Mouse (Mus musculus) midbrain, postnatal 0 days (tissue): Measurements from ENCODE around the gene Gprc5c. TPM values are rescaled to one million over a fixed set of nuclear protein-coding genes. Genes with fewer than 3 reads are reported as not detected.

Experiments
- ATAC-seq: fragments of 200-750 bp; cut with Nextera tagmentation; 2 replicates; pipeline ENCODE4 v1.8.0; 2017; ENCODE audit warnings: moderate number of reproducible peaks, mild to moderate bottlenecking, moderate TSS enrichment, moderate library complexity; ENCODE audit not compliant: low FRiP score
- DNase-seq: peaks from one replicate; pipeline ENCODE4 v3.0.0-alpha.2; 2015; ENCODE audit warnings: low spot score
- H3K27ac ChIP-seq: fragments of 300-500 bp; sonication (generic); 2 replicates; pipeline ENCODE4 v1.5.1; 2014; ENCODE audit warnings: low read depth, mild to moderate bottlenecking, low read length, mixed read lengths
- H3K27me3 ChIP-seq: fragments of 300-500 bp; sonication (generic); 2 replicates; pipeline ENCODE4 v1.6.1; 2014; ENCODE audit warnings: low read length, control low read depth, mixed read lengths; ENCODE audit not compliant: insufficient read depth
- H3K36me3 ChIP-seq: fragments of 300-500 bp; sonication (generic); 2 replicates; pipeline ENCODE4 v1.6.1; 2014; ENCODE audit warnings: low read length, control low read depth, mixed read lengths; ENCODE audit not compliant: insufficient read depth
- H3K4me1 ChIP-seq: fragments of 300-500 bp; sonication (generic); 2 replicates; pipeline ENCODE4 v1.6.1; 2014; ENCODE audit warnings: mild to moderate bottlenecking, control low read depth, antibody characterized with exemption, low read length, mixed read lengths; ENCODE audit not compliant: insufficient read depth
- H3K4me2 ChIP-seq: fragments of 300-500 bp; sonication (generic); 2 replicates; pipeline ENCODE4 v1.6.1; 2014; ENCODE audit warnings: low read depth, mild to moderate bottlenecking, low read length, mixed read lengths; ENCODE audit not compliant: poor library complexity, severe bottlenecking
- H3K4me3 ChIP-seq: fragments of 300-500 bp; sonication (generic); 2 replicates; pipeline ENCODE4 v1.5.1; 2014; ENCODE audit warnings: low read depth, mild to moderate bottlenecking, low read length, moderate library complexity
- H3K9ac ChIP-seq: fragments of 300-500 bp; sonication (generic); replicated peaks from 2 replicates; pipeline ENCODE4 v1.6.1; 2014; ENCODE audit warnings: mild to moderate bottlenecking, low read length, moderate library complexity, mixed read lengths; ENCODE audit not compliant: poor library complexity, severe bottlenecking
- H3K9me3 ChIP-seq: fragments of 300-500 bp; sonication (generic); 2 replicates; pipeline ENCODE4 v1.6.1; 2016; ENCODE audit warnings: low read length, control low read depth
- CTCF ChIP-seq: IDR thresholded peaks from 2 replicates; pipeline ENCODE4 v1.5.1; 2016; ENCODE audit warnings: antibody characterized with exemption, mild to moderate bottlenecking
- WGBS: fragments of 180-500 bp; shearing (Covaris S2); extraction: QIAGEN DNeasy Blood & Tissue Kit; methylation state at CpG from one replicate; pipeline ENCODE4 v1.1.7; 2014; 5-methylcytosine and 5-hydroxymethylcytosine counted together
- polyA plus RNA-seq: library from polyadenylated mRNA; unstranded; fragments of >200 nt; fragmentation: Nextera tagmentation; extraction: Ambion mirVana; gene quantifications from 2 replicates; pipeline ENCODE4 v1.2.1, GENCODE M21; 2015
- total RNA-seq: library from RNA; depleted of rRNA; stranded (reverse); fragments of >200 nt; gene quantifications from 2 replicates; pipeline ENCODE4 v1.2.3, GENCODE M21; 2014

The Gprc5c gene
- total and polyA plus RNA-seq, 2 experiments from 2014 or later: 5.7 to 12.8 TPM

GRCm38 (mm10) chr11:114818185-114818584 lies 32.8 kb upstream of the Gprc5c start:
- Histone ChIP-seq H3K9me3 (no peaks in the 10 kb centered on the region), H3K27me3 (no peaks in the 10 kb centered on the region), H3K9ac (no peak overlapping the region), H3K4me3 (no peak overlapping the region), H3K4me2 (no peak overlapping the region), H3K4me1 (no peaks in the 10 kb centered on the region), H3K36me3 (no peaks in the 10 kb centered on the region), H3K27ac (no peak overlapping the region)
- DNase-seq: no peak
- no peak for ATAC-seq
- 96% methylated on average over 7 of the region's 7 CpGs for WGBS
- no peak for TF ChIP-seq CTCF

- no peak overlapping the region for H3K4me2 ChIP-seq
- H3K9ac ChIP-seq: no peak overlapping the region
- TF ChIP-seq CTCF: no peak
- DNase-seq (no peak), ATAC-seq (no peak)
- H3K4me1 ChIP-seq: no peaks in the 10 kb centered on the region
- H3K27ac ChIP-seq: no peak overlapping the region
- no peaks in the 10 kb centered on the region for H3K27me3 ChIP-seq
- 39% methylated on average over 2 of the region's 2 CpGs for WGBS
- H3K36me3 ChIP-seq: no peaks in the 10 kb centered on the region
- no peak overlapping the region for H3K4me3 ChIP-seq
- no peaks in the 10 kb centered on the region for H3K9me3 ChIP-seq
Observed at GRCm38 (mm10) chr11:114819110-114819509, 31.8 kb upstream of the Gprc5c start.

- H3K4me3 ChIP-seq: no peak overlapping the region
- DNase-seq: no peak
- no peaks in the 10 kb centered on the region for H3K36me3 ChIP-seq
- WGBS: 60% methylated on average over 3 of the region's 3 CpGs
- no peak overlapping the region for H3K9ac ChIP-seq
- no peaks in the 10 kb centered on the region for H3K9me3 ChIP-seq
- no peak for TF ChIP-seq CTCF
- H3K4me1 ChIP-seq: no peaks in the 10 kb centered on the region
- ATAC-seq: no peak
- no peak overlapping the region for H3K27ac ChIP-seq
- H3K27me3 ChIP-seq: no peaks in the 10 kb centered on the region
- no peak overlapping the region for H3K4me2 ChIP-seq
Observed at GRCm38 (mm10) chr11:114820444-114820843, 30.5 kb upstream of the Gprc5c start.

GRCm38 (mm10) chr11:114821325-114821724 lies 29.6 kb upstream of the Gprc5c start:
- no peak overlapping the region for H3K9ac ChIP-seq
- ATAC-seq (no peak), DNase-seq (no peak)
- no peaks in the 10 kb centered on the region for H3K27me3 ChIP-seq
- H3K36me3 ChIP-seq: no peaks in the 10 kb centered on the region
- no peaks in the 10 kb centered on the region for H3K4me1 ChIP-seq
- no peak overlapping the region for H3K27ac ChIP-seq
- H3K4me2 ChIP-seq: no peak overlapping the region
- WGBS: 67% methylated on average over 1 of the region's 1 CpGs
- no peak overlapping the region for H3K4me3 ChIP-seq
- H3K9me3 ChIP-seq: no peaks in the 10 kb centered on the region
- no peak for TF ChIP-seq CTCF

GRCm38 (mm10) chr11:114822727-114823126 lies 28.2 kb upstream of the Gprc5c start:
- Histone ChIP-seq H3K27ac (no peak overlapping the region), H3K9me3 (no peaks in the 10 kb centered on the region), H3K4me3 (no peak overlapping the region), H3K27me3 (no peaks in the 10 kb centered on the region), H3K36me3 (no peaks in the 10 kb centered on the region), H3K4me1 (no peaks in the 10 kb centered on the region), H3K4me2 (no peak overlapping the region), H3K9ac (no peak overlapping the region)
- TF ChIP-seq CTCF: no peak
- 39% methylated on average over 12 of the region's 12 CpGs for WGBS
- no peak for ATAC-seq
- DNase-seq: peak; percentile 71

- Histone ChIP-seq H3K4me3 (no peak overlapping the region), H3K4me2 (no peak overlapping the region), H3K9me3 (no peaks in the 10 kb centered on the region), H3K27me3 (no peaks in the 10 kb centered on the region), H3K9ac (no peak overlapping the region), H3K36me3 (no peaks in the 10 kb centered on the region), H3K4me1 (no peaks in the 10 kb centered on the region), H3K27ac (no peak overlapping the region)
- DNase-seq (no peak), ATAC-seq (no peak)
- TF ChIP-seq CTCF: no peak
- 6% methylated on average over 11 of the region's 11 CpGs for WGBS
Observed at GRCm38 (mm10) chr11:114823199-114823725, 27.7 kb upstream of the Gprc5c start.
